Mouse (Mus musculus): ENCODE data around the gene Zswim4. TPM values are rescaled to one million over a fixed set of nuclear protein-coding genes. Genes with fewer than 3 reads are reported as not detected.

Zswim4 gene
- polyA plus RNA-seq, 1 experiment: 11.3 TPM

GRCm38 (mm10) chr8:84197141-84197921, 39.5 kb downstream of the Zswim4 start:
- TF ChIP-seq CTCF (IDR thresholded peaks at IDR 0.05; ENCODE audit: extremely low read depth, insufficient read depth, insufficient read length, insufficient replicate concordance): no peak
- no peak for TF ChIP-seq POLR2A (IDR thresholded peaks at IDR 0.05; ENCODE audit: low read depth, low read length)
- 4% methylated on average over 43 of the region's 43 CpGs for WGBS
- no peaks in the 10 kb centered on the region for H3K27me3 ChIP-seq (ENCODE audit: control insufficient read depth, insufficient read depth, low read length)
- peak overlapping the region; percentile 58 for H3K4me3 ChIP-seq (ENCODE audit: extremely low read depth, insufficient read depth, insufficient read length)
- H3K36me3 ChIP-seq (ENCODE audit: control insufficient read depth, insufficient read depth, low read length): no peaks in the 10 kb centered on the region
- peak overlapping the region; percentile 88 for H3K27ac ChIP-seq (ENCODE audit: insufficient read depth, low read length)
- peak in 1 of 2 experiments; percentile 69 for DNase-seq (ENCODE audit: low read depth in 1 of 2, low spot score in 2 of 2)
- peaks cover 30% of the 10 kb centered on the region for H3K4me1 ChIP-seq (ENCODE audit: control insufficient read depth, insufficient read depth, insufficient read length)

DNA sequence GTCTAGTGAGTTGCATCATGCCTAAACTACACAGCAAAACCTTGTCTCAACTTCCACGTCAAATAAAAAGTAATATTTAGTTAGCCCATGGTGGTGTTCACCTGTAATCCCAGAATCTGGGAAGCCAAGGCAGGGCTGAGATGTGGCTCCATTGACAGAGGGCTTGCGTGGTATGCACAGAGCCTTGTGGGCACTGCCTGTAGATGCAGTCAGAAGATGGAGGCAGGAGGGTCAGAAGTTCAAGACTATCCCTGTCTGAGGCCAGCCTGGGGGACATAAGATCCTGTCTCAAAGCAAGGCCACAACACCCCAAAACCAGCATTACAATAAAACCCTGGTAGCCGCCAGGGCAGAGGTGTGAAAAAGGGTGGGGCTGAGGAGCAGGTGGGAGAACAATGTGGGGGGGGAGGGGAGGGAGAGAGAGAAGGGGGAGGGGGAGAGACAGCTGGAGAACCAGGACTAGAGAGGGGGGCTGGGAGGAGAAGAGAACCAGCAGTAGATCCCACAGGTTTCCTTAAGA, 42.6 kb downstream of the Zswim4 start:
- Histone ChIP-seq H3K27me3 (ENCODE audit: control insufficient read depth, insufficient read depth, low read length) (no peaks in the 10 kb centered on the region), H3K4me1 (ENCODE audit: control insufficient read depth, insufficient read depth, insufficient read length) (peaks cover 18% of the 10 kb centered on the region), H3K4me3 (ENCODE audit: extremely low read depth, insufficient read depth, insufficient read length) (no peak overlapping the region), H3K27ac (ENCODE audit: insufficient read depth, low read length) (no peak overlapping the region), H3K36me3 (ENCODE audit: control insufficient read depth, insufficient read depth, low read length) (no peaks in the 10 kb centered on the region)
- TF ChIP-seq POLR2A (IDR thresholded peaks at IDR 0.05; ENCODE audit: low read depth, low read length) (no peak), CTCF (IDR thresholded peaks at IDR 0.05; ENCODE audit: extremely low read depth, insufficient read depth, insufficient read length, insufficient replicate concordance) (no peak)
- 92% methylated on average over 3 of the region's 3 CpGs for WGBS
- DNase-seq (ENCODE audit: low read depth in 1 of 2, low spot score in 2 of 2): no peak

DNA sequence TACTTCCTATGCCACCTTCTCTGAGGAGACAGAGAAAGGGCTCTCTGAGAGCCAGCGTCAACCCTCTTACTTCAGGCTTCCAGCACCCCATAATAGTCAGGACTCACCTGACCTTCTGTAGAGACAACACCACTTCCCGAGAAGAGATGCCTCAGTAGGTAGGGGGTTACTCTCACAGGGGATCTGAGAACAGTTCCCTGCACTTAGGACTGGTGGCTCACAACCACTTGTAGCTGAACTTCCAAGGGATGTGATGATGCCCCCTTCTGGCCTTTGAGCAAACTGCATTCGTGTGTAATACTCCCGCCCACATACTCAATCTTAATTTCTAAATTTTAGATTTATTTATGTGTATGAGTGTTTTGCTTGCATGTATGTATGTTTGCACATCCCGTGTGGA, 43.3 kb downstream of the Zswim4 start:
- H3K27me3 ChIP-seq (ENCODE audit: control insufficient read depth, insufficient read depth, low read length): no peaks in the 10 kb centered on the region
- no peak for DNase-seq (ENCODE audit: low read depth in 1 of 2, low spot score in 2 of 2)
- 86% methylated on average over 5 of the region's 5 CpGs for WGBS
- H3K4me3 ChIP-seq (ENCODE audit: extremely low read depth, insufficient read depth, insufficient read length): no peak overlapping the region
- no peak overlapping the region for H3K27ac ChIP-seq (ENCODE audit: insufficient read depth, low read length)
- H3K36me3 ChIP-seq (ENCODE audit: control insufficient read depth, insufficient read depth, low read length): no peaks in the 10 kb centered on the region
- peak; percentile 24; the same call in 1 of the 2 replicates for TF ChIP-seq CTCF (IDR thresholded peaks at IDR 0.05; ENCODE audit: extremely low read depth, insufficient read depth, insufficient read length, insufficient replicate concordance)
- TF ChIP-seq POLR2A (IDR thresholded peaks at IDR 0.05; ENCODE audit: low read depth, low read length): no peak
- H3K4me1 ChIP-seq (ENCODE audit: control insufficient read depth, insufficient read depth, insufficient read length): peaks cover 14% of the 10 kb centered on the region

DNA sequence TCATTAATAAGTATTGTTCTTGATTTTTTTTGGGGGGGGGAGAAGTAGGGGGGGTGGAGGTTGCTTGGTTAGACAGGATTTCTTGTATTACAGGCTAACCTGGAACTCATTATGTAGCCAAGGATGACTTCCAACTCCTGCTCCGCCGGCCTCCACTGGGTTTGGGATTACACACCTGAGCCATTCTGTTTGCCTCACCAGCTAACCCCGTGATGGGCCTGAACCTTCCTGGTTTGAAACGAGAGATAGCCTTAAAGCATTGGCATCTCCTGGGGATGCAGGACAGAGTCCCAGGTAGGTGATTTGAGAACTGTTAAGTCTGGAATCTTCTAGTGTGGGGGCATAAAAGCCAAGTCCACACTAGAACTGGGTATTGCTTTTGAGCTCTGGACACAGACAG, 43.7 kb downstream of the Zswim4 start:
- no peak for DNase-seq (ENCODE audit: low read depth in 1 of 2, low spot score in 2 of 2)
- H3K36me3 ChIP-seq (ENCODE audit: control insufficient read depth, insufficient read depth, low read length): no peaks in the 10 kb centered on the region
- 86% methylated on average over 4 of the region's 4 CpGs for WGBS
- H3K27ac ChIP-seq (ENCODE audit: insufficient read depth, low read length): no peak overlapping the region
- no peak overlapping the region for H3K4me3 ChIP-seq (ENCODE audit: extremely low read depth, insufficient read depth, insufficient read length)
- H3K4me1 ChIP-seq (ENCODE audit: control insufficient read depth, insufficient read depth, insufficient read length): peaks cover 10% of the 10 kb centered on the region
- no peaks in the 10 kb centered on the region for H3K27me3 ChIP-seq (ENCODE audit: control insufficient read depth, insufficient read depth, low read length)
- TF ChIP-seq CTCF (IDR thresholded peaks at IDR 0.05; ENCODE audit: extremely low read depth, insufficient read depth, insufficient read length, insufficient replicate concordance) (no peak), POLR2A (IDR thresholded peaks at IDR 0.05; ENCODE audit: low read depth, low read length) (no peak)

GRCm38 (mm10) chr8:84192555-84192954, 44.3 kb downstream of the Zswim4 start:
- no peak for TF ChIP-seq POLR2A (IDR thresholded peaks at IDR 0.05; ENCODE audit: low read depth, low read length)
- no peak for TF ChIP-seq CTCF (IDR thresholded peaks at IDR 0.05; ENCODE audit: extremely low read depth, insufficient read depth, insufficient read length, insufficient replicate concordance)
- peak in 1 of 2 experiments; percentile 63 for DNase-seq (ENCODE audit: low read depth in 1 of 2, low spot score in 2 of 2)
- Histone ChIP-seq H3K36me3 (ENCODE audit: control insufficient read depth, insufficient read depth, low read length) (no peaks in the 10 kb centered on the region), H3K27me3 (ENCODE audit: control insufficient read depth, insufficient read depth, low read length) (no peaks in the 10 kb centered on the region), H3K27ac (ENCODE audit: insufficient read depth, low read length) (peak overlapping the region; percentile 42; the same call in 1 of the 2 replicates), H3K4me3 (ENCODE audit: extremely low read depth, insufficient read depth, insufficient read length) (peak overlapping the region; percentile 63; the same call in 1 of the 2 replicates), H3K4me1 (ENCODE audit: control insufficient read depth, insufficient read depth, insufficient read length) (peaks cover 5% of the 10 kb centered on the region)
- WGBS: 3% methylated on average over 33 of the region's 33 CpGs

- Histone ChIP-seq H3K27ac (ENCODE audit: insufficient read depth, low read length) (peak overlapping the region; percentile 40), H3K27me3 (ENCODE audit: control insufficient read depth, insufficient read depth, low read length) (no peaks in the 10 kb centered on the region), H3K4me3 (ENCODE audit: extremely low read depth, insufficient read depth, insufficient read length) (peak overlapping the region; percentile 63; the same call in 1 of the 2 replicates), H3K4me1 (ENCODE audit: control insufficient read depth, insufficient read depth, insufficient read length) (peaks cover 5% of the 10 kb centered on the region), H3K36me3 (ENCODE audit: control insufficient read depth, insufficient read depth, low read length) (no peaks in the 10 kb centered on the region)
- WGBS: 46% methylated on average over 13 of the region's 13 CpGs
- no peak for DNase-seq (ENCODE audit: low read depth in 1 of 2, low spot score in 2 of 2)
- TF ChIP-seq POLR2A (IDR thresholded peaks at IDR 0.05; ENCODE audit: low read depth, low read length) (no peak), CTCF (IDR thresholded peaks at IDR 0.05; ENCODE audit: extremely low read depth, insufficient read depth, insufficient read length, insufficient replicate concordance) (no peak)
These were observed 44.8 kb downstream of the Zswim4 start for GRCm38 (mm10) chr8:84192023-84192422.
